Mouse (Mus musculus): Measurements from ENCODE around the gene Fyb.
A peak's percentile ranks its signal among the peaks of the same experiment; 100 is the strongest.
"Not testable (repeated sequence)": the region's sequence is repeated elsewhere in the genome, so short reads cannot be mapped to it uniquely, and the experiment has no call there.

Fyb gene

GRCm38 (mm10) chr15:6562629-6563028 lies 40.0 kb downstream of the Fyb start:
- no peak for DNase-seq

- peak; percentile 38 to 44 for DNase-seq
Measured at GRCm38 (mm10) chr15:6564977-6565421, 42.3 kb downstream of the Fyb start.

DNA sequence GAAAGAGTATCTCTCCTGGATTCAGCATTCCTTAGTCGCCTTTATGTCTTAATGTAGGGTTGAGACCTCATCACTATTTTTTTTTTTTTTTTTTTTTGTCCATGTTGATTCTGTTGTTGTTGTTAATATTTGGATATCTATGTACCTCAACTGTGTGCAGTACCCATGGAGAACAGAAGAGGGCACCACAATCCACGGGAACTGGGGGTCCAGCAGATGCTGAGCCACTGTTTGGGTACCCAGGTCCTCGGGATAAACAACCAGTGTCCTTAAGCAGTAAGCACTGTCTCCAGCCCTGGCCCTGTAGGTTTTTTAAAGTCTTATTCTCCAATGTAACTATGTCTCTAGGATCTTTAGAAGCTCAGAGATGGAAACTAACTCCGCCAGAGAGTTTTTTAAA lies 43.2 kb downstream of the Fyb start:
- DNase-seq = no peak

- no peak for DNase-seq
Measured at GRCm38 (mm10) chr15:6567993-6568392, 45.3 kb downstream of the Fyb start.

DNA sequence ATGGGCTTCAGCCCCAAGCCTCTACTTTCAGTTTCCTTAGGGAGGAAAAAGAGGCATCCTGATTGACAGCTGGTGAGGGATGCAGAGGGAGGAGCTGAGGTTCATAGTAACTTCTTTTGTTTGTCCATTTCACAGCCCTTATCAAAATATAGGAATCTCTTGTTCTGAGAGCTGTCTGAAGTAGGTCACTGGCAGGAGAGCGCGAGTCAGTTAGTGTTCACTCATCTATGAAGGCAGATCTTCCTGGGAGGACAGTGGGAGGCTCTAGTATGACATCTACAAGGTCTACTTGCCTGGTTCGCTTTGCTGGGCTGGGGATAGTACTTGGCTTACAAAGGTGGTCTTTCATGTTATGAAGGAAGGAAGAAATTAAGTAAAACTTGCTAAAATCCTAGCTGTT lies 46.0 kb downstream of the Fyb start:
- DNase-seq = no peak

GRCm38 (mm10) chr15:6569074-6569473 lies 46.4 kb downstream of the Fyb start:
- peak; percentile 10 to 15 for DNase-seq

DNA sequence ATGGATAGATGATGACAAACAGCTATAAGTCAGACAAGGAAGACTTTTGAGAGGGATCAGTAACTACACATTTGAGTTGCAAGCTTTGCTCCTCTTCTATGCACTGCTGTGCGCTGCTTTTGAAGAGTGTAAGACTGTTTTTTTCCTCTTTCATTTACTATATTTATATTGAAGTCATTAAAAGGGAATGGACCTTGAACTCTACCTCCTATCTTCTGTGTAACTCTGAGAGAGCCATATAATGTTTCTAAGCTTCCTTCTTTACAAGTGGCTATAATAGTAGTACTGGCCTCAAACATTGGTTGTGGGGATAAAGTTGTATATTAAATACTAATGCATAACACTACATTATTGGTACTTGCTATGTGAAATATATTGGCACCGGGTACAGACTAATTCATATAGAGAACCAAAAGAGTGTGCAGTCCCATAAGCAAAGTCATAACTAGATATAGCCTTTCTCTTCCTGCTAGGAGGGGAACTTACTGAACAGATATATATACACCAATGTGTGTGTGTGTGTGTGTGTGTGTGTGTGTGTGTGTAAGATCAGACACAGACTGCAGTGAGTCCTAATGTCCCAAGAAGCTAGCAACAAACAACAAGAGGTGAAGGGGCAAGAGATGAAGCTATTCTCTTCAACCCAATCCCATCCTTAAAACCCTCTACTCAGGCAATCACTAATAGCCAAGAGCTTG lies 47.7 kb downstream of the Fyb start:
- no peak for DNase-seq

DNA sequence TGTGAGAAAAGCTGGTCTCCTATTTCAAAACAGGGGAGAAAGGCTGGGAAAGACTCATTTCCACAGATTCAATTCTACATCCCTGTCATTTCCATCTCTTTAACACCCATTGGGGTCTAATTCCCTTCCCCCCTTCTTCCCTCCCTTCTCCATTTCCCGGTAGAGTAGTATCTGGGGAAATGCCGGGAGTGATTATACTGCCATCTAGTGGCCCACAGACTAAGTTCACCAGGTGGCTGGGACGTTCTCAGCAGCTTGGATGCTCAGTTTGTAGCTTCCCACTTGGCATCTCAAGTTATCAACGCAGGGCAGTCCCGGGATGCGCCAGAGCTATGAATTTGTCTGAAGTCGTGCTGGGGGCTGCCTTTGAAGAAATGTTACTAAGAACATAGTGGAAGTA lies 48.2 kb downstream of the Fyb start:
- peak; percentile 30 to 44 for DNase-seq

- DNase-seq = peak; percentile 15
Measured at GRCm38 (mm10) chr15:6574283-6574960, 51.8 kb downstream of the Fyb start.

- DNase-seq = peak in 1 of 2 experiments; percentile 9
Measured at GRCm38 (mm10) chr15:6577971-6578370, 55.3 kb downstream of the Fyb start.

- no peak for DNase-seq
Measured at GRCm38 (mm10) chr15:6578654-6579053, 56.0 kb downstream of the Fyb start.

DNA sequence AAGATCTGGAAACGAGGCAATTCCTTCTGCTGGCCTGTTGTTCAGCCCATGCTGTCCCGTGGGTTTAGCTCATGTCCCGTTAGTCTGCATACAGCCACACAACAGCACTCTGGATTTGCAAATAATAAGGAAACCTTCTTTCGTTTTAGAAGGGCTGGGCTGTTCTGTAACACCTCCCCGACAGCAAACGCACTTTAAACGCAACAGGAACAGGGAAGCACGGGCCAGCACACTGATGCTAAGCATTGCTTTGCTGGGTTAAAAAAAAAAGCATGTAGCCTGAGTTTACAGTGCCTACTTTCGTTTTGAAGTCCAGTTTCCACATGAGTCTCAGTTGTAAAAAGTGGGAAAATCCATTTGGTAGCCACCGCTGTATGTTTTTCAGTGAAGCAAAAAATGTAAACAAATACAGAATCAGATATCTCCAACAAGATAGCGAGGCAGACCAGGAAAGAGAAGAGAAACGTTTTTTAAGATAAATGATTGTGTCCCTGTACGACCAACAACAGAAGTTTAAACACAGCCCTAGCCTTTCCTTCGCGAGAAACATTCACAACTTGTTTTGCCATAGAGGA lies 56.6 kb downstream of the Fyb start:
- DNase-seq = no peak

GRCm38 (mm10) chr15:6579769-6580261 lies 57.2 kb downstream of the Fyb start:
- DNase-seq = peak; percentile 8 to 15

- DNase-seq = no peak
Measured at GRCm38 (mm10) chr15:6584645-6585044, 62.0 kb downstream of the Fyb start.

DNA sequence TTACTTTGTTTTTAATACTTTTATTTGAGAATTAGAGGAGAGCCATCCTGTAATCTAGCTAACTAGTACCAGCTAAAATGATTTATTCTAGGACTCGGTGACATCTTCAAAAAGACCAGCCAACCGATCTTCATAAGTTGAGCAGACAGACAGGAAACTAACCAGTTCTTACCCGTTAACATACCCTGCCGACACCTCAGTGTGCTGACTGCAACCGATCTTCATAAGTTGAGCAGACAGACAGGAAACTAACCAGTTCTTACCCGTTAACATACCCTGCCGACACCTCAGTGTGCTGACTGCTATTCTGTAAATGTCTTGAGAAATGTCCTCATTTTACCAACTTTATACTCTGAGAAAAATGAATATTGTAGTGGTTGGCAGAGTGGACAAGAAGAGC lies 63.7 kb downstream of the Fyb start:
- not testable (repeated sequence) for DNase-seq

GRCm38 (mm10) chr15:6587526-6587925 lies 64.9 kb downstream of the Fyb start:
- no peak for DNase-seq

GRCm38 (mm10) chr15:6588192-6588591 lies 65.5 kb downstream of the Fyb start:
- DNase-seq = no peak

DNA sequence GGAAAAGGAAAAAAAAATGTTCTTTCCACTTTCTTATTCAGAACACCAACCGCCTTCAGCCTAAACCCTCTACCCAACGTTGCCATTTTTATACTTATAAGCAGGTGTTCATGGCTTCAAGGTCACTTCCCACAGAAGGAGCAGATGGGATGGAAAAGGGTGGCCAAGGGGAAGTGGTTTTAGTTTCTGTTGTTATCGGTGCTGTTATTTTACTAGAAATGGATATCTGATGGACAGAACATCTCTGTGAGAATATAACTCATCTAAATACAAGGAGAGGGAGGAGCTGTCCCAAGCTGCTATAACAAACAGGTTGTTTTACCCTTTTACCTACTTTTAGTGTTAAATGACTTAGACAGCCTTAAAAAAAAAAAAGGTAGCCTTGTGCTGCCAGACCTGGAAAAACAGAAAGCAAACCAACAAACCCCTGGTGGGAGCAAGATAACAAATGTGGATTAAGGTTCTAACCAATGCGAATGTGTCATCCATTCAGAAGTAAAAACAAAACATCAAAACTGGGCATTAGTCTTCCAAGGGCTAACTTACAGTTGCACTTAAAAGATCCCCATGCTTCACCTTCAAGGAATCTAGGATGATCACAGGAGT lies 68.3 kb downstream of the Fyb start:
- no peak for DNase-seq

GRCm38 (mm10) chr15:6591527-6591926 lies 68.9 kb downstream of the Fyb start:
- DNase-seq = no peak

- DNase-seq = peak in 1 of 2 experiments; percentile 12
Measured at GRCm38 (mm10) chr15:6592561-6593253, 70.1 kb downstream of the Fyb start.

GRCm38 (mm10) chr15:6593254-6593623 lies 70.6 kb downstream of the Fyb start:
- DNase-seq = no peak

DNA sequence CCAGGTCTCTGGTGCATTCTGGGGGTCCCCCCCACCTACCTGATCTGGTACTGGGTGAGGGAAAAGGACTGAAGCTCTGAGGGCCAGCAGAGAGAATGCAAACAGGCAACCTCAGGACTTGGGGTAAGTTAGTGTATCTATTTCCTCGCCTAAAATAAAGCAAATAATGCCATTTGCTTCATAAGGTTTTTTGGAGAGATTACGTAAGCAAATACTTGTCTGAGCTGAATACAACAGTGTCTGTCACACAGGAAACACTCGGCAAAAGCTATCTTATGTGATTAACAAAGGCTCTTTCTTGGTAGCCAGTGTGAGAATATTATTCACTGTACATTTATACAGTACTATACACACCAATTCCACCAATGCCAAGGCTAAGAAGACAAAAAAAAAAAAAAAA lies 76.0 kb downstream of the Fyb start:
- DNase-seq = no peak

DNA sequence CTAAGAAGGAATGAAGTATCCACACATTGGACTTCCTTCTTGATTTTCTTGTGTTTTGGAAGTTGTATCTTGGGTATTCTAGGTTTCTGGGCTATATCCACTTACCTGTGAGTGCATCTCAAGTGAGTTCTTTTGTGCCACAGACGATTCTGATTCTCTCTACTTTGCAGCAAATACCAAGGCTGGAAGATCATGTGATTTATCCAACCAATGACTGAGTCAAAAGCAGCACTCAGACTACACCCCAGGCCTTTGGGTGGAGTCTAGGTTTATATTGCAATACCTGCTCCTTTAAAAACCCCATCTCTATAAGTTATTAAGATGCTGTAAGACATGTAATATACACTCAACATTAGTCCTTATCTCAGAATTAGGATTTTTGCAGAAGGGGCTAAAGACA lies 77.7 kb downstream of the Fyb start:
- DNase-seq = no peak
